8 mouse cellular contexts compared by ENCODE assay signal in the genomic region with DNA sequence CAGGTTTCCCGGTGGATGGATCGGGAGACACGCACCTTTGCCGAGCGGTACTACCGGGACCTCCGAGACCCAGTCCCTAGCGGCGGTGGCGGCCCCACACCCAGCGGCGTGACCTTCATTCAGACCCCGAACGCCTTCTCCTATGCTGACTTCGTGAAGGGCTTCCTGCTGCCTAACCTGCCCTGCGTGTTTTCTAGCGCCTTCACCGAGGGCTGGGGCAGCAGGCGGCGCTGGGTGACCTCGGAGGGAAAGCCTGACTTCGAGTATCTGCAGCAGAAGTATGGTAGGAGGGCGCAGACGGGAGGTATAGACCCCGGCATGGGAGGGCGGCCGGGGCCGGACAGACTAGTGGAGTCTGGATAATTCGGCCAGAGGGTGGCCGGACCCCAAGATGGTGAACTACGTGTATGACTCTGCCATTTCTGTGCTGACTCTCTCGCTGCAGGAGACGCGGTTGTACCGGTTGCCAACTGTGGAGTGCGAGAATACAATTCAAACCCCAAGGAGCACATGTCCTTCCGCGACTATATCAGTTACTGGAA. TPM values are rescaled to one million over a fixed set of nuclear protein-coding genes. Genes with fewer than 3 reads are reported as not detected.
DNase-seq lines count a peak whose midpoint lies in the region; ATAC-seq and TF ChIP-seq lines count a peak whose summit lies in the region.

No protein-coding gene starts in this region.

- H3K27me3 ChIP-seq in lung, embryonic 14.5 days (ENCODE audit: insufficient read depth, low read length), result no peaks in the 10 kb centered on the region
- H3K27me3 ChIP-seq in splenic B cell, adult 2 months (ENCODE audit: control insufficient read depth, insufficient read depth, low read length, poor library complexity, severe bottlenecking), result no peaks in the 10 kb centered on the region

- peak; percentile 43 to 70 for ATAC-seq in hematopoietic stem cell, adult 5-6 weeks (replicated peaks in 1 of 2; ENCODE audit: insufficient read depth in 1 of 2, low FRiP score in 2 of 2, low TSS enrichment in 1 of 2, low read depth in 1 of 2, poor library complexity in 2 of 2, severe bottlenecking in 2 of 2)
- ATAC-seq in lung, embryonic 14.5 days (ENCODE audit: insufficient read depth), result peak; percentile 81

- H3K4me1 ChIP-seq in lung, embryonic 14.5 days (ENCODE audit: insufficient read depth), result peaks cover 7% of the 10 kb centered on the region

- TF ChIP-seq CTCF in lung, embryonic 14.5 days (IDR thresholded peaks at IDR 0.05; ENCODE audit: low read depth), result peak; percentile 26

- H3K9ac ChIP-seq in lung, embryonic 14.5 days, result peak overlapping the region; percentile 69

- no peaks in the 10 kb centered on the region for H3K9me3 ChIP-seq in lung, embryonic 14.5 days (ENCODE audit: low read depth, low read length)

- H3K27ac ChIP-seq in lung, embryonic 14.5 days (ENCODE audit: low read depth), result peak overlapping the region; percentile 80

- peak overlapping the region; percentile 73 for H3K4me3 ChIP-seq in lung, embryonic 14.5 days (ENCODE audit: low read depth, low read length)

- WGBS in lung, embryonic 14.5 days, result under 1% methylated on average over 38 of the region's 38 CpGs

- DNase-seq in gastrocnemius, postnatal 25 days, result peak; percentile 22
- no peak for DNase-seq in gastrocnemius, postnatal 4 days (ENCODE audit: low spot score in 2 of 2)
- DNase-seq in 416B (ENCODE audit: low read depth) (peak; percentile 45), adipocyte (ENCODE audit: low spot score) (peak; percentile 45)
- peak; percentile 52 for DNase-seq in lung, embryonic 14.5 days
- DNase-seq in splenic B cell, adult 2 months (ENCODE audit: low read depth, low spot score), result peak; percentile 63
- DNase-seq in urinary bladder, adult 2 months (ENCODE audit: low spot score), result no peak

- peaks cover 28% of the 10 kb centered on the region for H3K36me3 ChIP-seq in lung, embryonic 14.5 days (ENCODE audit: insufficient read depth)
- H3K36me3 ChIP-seq in splenic B cell, adult 2 months (ENCODE audit: control insufficient read depth, insufficient read depth, low read length, poor library complexity, severe bottlenecking), result no peaks in the 10 kb centered on the region

- H3K4me2 ChIP-seq in lung, embryonic 14.5 days, result peak overlapping the region; percentile 94

RNA-seq across cellular contexts. Expression of gene Jmjd4, which starts 0.5 kb away (rescaled TPM):
- total RNA-seq in gastrocnemius, postnatal 25 days (2021), result 1 to 10 TPM; 8.5 to 8.8 TPM
- 10 to 100 TPM in 1 of 2 experiments, 1 to 10 TPM in 1; 8.5 to 10.0 TPM for total RNA-seq in gastrocnemius, postnatal 4 days (2021)
- 5.3 and 7.8 TPM in 2 replicates for total RNA-seq in hematopoietic stem cell, adult 5-6 weeks (2017)
- polyA plus RNA-seq in lung, embryonic 14.5 days (2014; fragmentation: Nextera tagmentation; extraction: Ambion mirVana), result 11.5 and 11.7 TPM in 2 replicates
- 5.3 and 5.9 TPM in 2 replicates for polyA plus RNA-seq in urinary bladder, adult 2 months (2012; rRNA removed)

RNA-seq across cellular contexts. Expression of gene Snap47, which starts 0.7 kb away (rescaled TPM):
- 10 to 100 TPM; 18.2 to 23.6 TPM for total RNA-seq in gastrocnemius, postnatal 25 days (2021)
- total RNA-seq in gastrocnemius, postnatal 4 days (2021), result 10 to 100 TPM; 34.8 to 40.9 TPM
- 9.7 and 16.4 TPM in 2 replicates for total RNA-seq in hematopoietic stem cell, adult 5-6 weeks (2017)
- polyA plus RNA-seq in lung, embryonic 14.5 days (2014; fragmentation: Nextera tagmentation; extraction: Ambion mirVana), result 87.3 and 97.4 TPM in 2 replicates
- 61.7 and 66.2 TPM in 2 replicates for polyA plus RNA-seq in urinary bladder, adult 2 months (2012; rRNA removed)

RNA-seq across cellular contexts. Expression of gene Zfp867, which starts 22.0 kb away (rescaled TPM):
- total RNA-seq in gastrocnemius, postnatal 25 days (2021), result 1 to 10 TPM; 2.3 to 2.6 TPM
- 1 to 10 TPM; 5.7 to 6.1 TPM for total RNA-seq in gastrocnemius, postnatal 4 days (2021)
- 5.9 and 7.9 TPM in 2 replicates for total RNA-seq in hematopoietic stem cell, adult 5-6 weeks (2017)
- polyA plus RNA-seq in lung, embryonic 14.5 days (2014; fragmentation: Nextera tagmentation; extraction: Ambion mirVana), result 7.7 and 8.7 TPM in 2 replicates
- 5.6 and 6.2 TPM in 2 replicates for polyA plus RNA-seq in urinary bladder, adult 2 months (2012; rRNA removed)

Comparison
In these comparisons a context has a peak if more than half of its experiments do, and no peak if none do; other contexts are left out.
1. DNase-seq: peak in gastrocnemius, postnatal 25 days (single experiment), 416B (single experiment), adipocyte (single experiment), lung, embryonic 14.5 days (single experiment) and splenic B cell, adult 2 months (single experiment); none in gastrocnemius, postnatal 4 days (0 of 2) and urinary bladder, adult 2 months (single experiment).